Mouse (Mus musculus) embryonic fibroblast, embryonic 13.5 days (primary cell): ENCODE measurements around the gene Mcpt8. TPM values are rescaled to one million over a fixed set of nuclear protein-coding genes. Genes with fewer than 3 reads are reported as not detected.
"Not testable (repeated sequence)": the region's sequence is repeated elsewhere in the genome, so short reads cannot be mapped to it uniquely, and the experiment has no call there.

Experiments
- H3K27ac ChIP-seq: 2 replicates; pipeline ENCODE4 v1.5.1; 2012; ENCODE audit warnings: low read length, control low read depth, inconsistent platforms; ENCODE audit not compliant: insufficient read depth
- H3K4me1 ChIP-seq: 2 replicates; pipeline ENCODE4 v1.6.1; 2011; ENCODE audit warnings: low read length; ENCODE audit not compliant: control insufficient read depth, insufficient read depth
- H3K4me3 ChIP-seq: 2 replicates; pipeline ENCODE4 v1.5.1; 2011; ENCODE audit warnings: mild to moderate bottlenecking, control low read depth, low read length; ENCODE audit not compliant: insufficient read depth
- CTCF ChIP-seq: IDR thresholded peaks from 2 replicates; pipeline ENCODE4 v1.5.1; 2011; ENCODE audit warnings: mild to moderate bottlenecking, control low read depth, low read length, moderate library complexity, borderline replicate concordance; ENCODE audit not compliant: insufficient read depth
- POLR2A ChIP-seq: IDR thresholded peaks from 2 replicates; pipeline ENCODE4 v1.6.1; 2011; ENCODE audit warnings: low read depth, mild to moderate bottlenecking, control low read depth, low read length, moderate library complexity
- polyA plus RNA-seq: library from polyadenylated mRNA; stranded (reverse); fragments of >200 nt; gene quantifications from 2 replicates; pipeline ENCODE4 v1.2.4, GENCODE M21; 2011; ENCODE audit warnings: low read depth; ENCODE audit not compliant: missing spikeins, insufficient read length

Mcpt8 gene
- polyA plus RNA-seq, result 16.6 and 74.8 TPM in 2 replicates

DNA sequence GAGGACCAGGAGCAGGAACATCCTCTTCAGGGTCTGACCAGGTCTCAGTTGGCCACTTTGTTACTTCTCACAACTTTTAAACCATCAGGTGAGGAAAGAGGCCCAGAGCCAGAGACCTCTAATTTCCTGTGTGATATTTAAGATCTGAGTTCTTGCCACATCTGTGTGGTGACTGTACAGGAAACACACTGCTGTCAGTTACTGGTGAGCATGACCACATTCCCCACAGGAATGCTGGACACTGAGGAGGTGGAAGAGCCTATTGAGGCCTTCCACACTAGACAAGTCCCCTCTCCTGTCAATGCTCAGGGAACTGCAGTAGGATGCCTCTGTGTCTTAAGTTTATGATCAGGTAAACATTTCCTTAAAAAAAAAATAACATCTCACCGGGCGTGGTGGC lies at the start of gene Mcpt8:
Gene Mcpt8, minus strand, starts transcription at position 107 of the 400 bp plus-strand sequence.
- TF ChIP-seq POLR2A (no peak), CTCF (no peak)
- Histone ChIP-seq H3K4me3 (no peak within 1 kb of the TSS), H3K27ac (no peak within 1 kb of the TSS), H3K4me1 (peaks cover 8% of the 10 kb centered on the region; the same call in 1 of the 2 replicates)

DNA sequence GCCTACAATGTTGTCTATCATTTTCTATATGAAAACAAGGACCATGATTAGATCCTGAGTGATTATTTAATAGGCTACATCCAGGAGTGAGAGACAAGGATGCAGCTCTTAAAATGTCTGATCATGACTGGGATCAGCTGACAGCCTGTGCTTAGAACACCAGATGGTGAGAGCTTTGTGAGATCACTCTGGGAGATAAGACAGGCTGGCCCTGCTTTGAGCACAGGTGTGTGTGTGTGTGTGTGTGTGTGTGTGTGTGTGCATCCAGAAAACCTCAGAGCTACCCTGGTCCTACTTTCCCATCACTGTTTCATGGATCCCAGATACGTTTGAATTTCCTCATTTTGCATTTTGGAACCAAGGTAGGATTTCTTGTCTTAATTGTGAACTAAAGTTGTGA lies 48.6 kb upstream of the Mcpt8 start:
- not testable (repeated sequence) for H3K4me1 ChIP-seq, H3K27ac ChIP-seq, H3K4me3 ChIP-seq

DNA sequence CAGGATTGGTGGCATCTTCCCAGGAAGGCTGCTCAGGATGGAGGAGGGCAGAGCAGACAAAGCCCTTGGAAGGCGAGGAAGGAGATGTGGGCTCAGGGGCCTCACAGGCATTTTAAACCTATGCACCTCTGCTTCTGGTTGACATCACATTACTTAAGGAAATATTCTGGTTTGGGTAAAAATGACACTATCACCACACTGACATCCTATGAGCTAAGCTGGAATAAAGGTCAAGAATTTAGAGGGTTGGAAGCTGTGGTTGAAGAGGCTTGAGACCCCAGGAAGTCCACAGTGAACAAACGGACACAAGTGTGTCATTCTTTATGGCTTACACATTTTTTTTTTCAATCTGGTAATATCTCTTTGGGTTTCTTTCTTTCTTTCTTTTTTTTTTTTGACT lies 47.4 kb upstream of the Mcpt8 start, which contains the start of gene Gzmd:
Gene Gzmd, minus strand, starts transcription at position 101 of the 400 bp plus-strand sequence.
- not testable (repeated sequence) for H3K4me1 ChIP-seq, H3K27ac ChIP-seq, H3K4me3 ChIP-seq

DNA sequence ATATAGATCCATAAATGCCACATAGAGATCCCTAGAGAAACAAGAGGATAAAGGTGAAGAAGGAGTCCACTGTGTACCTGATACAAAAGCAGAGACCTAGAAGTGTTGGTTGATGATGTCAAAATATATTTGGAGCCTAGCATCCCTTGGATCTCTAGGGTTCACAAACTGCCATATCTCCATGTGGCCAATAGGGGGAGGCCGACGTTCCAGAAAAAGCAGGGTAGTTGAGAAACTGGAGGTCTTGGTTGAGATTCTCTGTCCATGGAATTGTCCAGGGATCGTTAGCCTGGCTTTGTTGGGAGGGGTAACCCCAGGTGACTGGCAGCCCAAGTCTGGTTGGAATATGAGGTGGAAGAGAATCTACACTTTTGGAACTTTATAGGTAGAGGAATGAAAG lies 43.3 kb upstream of the Mcpt8 start:
- no peak overlapping the region for H3K4me3 ChIP-seq
- no peak overlapping the region for H3K27ac ChIP-seq
- no peak for TF ChIP-seq CTCF
- TF ChIP-seq POLR2A, result no peak
- H3K4me1 ChIP-seq, result no peaks in the 10 kb centered on the region

DNA sequence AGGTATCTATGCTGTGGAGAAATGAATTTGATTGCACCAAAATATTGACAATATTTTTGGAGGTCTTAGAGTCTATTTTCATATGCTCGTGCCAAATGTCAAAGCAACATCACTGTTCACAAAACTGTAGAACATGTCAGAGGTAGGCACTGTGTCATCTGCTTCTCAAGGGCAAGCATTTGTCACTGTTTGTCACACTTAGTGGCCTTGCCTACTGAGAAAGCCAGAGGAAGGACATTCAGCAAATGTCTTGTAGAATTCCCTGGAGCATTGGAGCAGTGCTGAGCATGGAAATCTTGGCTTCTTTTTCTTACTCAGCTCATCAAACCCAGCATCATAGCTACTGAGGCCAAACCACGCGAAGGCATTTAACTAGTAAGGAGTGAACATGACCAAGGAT lies 38.4 kb upstream of the Mcpt8 start:
- Histone ChIP-seq H3K4me3 (no peak overlapping the region), H3K4me1 (no peaks in the 10 kb centered on the region), H3K27ac (no peak overlapping the region)
- TF ChIP-seq POLR2A (no peak), CTCF (no peak)

DNA sequence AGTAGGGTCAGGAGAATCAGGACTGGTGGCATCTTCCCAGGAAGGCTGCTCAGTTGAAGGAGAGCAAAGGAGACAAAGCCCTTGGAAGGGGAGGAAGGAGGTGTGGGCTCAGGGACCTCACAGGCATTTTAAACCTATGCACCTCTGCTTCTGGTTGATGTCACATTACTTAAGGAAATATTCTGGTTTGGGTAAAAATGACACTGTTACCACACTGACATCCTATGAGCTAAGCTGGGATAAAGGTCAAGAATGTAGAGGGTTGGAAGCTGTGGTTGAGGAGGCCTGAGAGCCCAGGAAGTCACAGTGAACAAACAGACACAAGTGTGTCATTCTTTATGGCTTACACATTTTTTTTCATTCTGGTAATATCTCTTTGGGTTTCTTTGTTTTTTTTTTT lies 35.5 kb upstream of the Mcpt8 start, which contains the start of gene Gzme:
Gene Gzme, minus strand, starts transcription at position 101 of the 400 bp plus-strand sequence.
- Histone ChIP-seq H3K27ac (no peak within 1 kb of the TSS), H3K4me3 (no peak within 1 kb of the TSS), H3K4me1 (no peaks in the 10 kb centered on the region)
- TF ChIP-seq CTCF (no peak), POLR2A (no peak)

DNA sequence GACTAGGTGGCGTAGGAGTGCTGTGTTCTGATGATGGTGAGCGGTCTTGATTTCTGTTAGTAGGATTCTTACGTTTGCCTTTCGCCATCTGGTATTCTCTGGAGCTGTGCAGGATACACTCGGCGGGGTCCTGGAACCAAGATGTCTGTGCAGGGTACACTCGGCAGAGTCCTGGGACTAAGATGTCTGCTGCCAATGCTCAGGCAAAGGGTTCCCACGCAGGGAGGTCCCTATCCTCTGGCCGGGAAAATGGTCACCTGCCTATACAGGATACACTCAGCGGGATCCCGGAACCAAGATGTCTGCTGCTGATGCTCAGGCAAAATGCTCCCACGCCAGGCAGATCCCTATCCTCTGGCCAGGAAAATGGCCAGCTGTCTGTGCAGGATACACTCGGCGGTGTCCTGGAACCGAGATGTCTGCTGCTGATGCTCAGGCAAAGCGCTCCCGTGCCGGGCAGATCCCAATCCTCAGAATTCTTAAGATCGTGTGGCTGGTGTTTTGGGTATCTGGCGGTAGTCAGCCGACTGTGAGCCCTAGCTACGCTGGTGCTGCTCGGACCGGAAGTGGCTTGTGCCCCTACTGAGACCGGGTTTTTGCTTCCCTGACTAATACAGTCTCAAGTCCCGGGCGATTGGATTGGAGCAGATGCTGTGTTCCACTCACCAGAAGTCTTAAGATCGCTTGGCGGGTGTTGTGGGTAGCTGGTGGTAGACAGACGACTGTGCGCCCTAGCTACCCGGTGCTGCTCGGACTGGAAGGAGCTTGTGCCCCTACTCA lies 30.6 kb upstream of the Mcpt8 start:
- not testable (repeated sequence) for H3K4me1 ChIP-seq, H3K4me3 ChIP-seq, H3K27ac ChIP-seq

DNA sequence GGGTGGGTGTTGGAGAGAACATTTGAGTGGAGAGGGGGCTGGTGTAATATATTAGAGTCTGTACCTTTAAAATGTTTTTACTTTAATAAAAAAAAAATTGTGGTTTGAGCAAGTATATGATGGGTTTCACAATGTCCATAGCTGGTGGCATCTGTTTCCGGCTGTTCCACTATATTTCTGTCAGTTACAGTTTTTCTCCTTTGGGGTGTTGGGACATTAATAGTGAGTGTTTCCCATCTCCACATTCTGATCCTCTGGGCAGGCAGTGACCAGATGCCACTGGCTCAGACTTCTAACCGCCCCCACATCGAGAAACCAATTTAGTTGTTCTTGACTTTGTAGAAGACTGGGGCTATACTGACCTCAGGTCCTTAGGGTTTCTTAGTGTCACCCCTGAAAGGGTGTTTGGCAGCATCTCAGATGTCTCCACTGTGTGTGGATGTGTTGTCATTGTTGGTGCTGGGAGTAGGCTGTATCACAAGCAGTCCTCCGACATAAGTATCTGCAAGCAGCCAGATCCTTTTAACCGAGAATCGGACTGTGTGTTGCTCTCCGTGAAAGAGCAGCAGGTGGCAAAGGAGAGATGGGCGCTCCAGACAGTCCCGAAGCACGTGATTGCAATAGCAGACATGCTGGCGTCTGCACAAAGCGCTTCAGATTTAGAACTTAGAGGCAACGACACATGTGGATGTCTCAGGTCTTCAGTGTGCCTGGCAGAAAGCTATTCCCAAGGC lies 20.5 kb upstream of the Mcpt8 start:
- Histone ChIP-seq H3K27ac (no peak overlapping the region), H3K4me1 (no peaks in the 10 kb centered on the region), H3K4me3 (no peak overlapping the region)
- no peak for TF ChIP-seq CTCF
- no peak for TF ChIP-seq POLR2A

DNA sequence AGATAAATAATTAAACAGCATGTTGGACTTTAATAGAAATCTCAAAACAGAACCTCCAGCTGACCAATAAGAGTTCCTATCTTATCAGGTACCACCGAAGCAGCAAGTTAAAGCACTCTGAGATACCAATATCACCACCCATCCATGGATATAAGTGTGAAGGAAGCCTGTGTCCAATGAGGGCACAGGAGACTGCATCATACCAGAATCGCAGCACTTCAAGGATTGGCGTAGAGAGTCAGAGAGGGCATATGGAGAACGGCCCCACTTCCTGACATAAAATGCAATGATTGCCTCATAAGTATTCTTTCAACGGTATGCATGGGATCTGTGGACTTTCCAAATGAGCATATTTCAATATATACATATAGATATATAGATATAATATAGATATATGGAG lies 19.9 kb upstream of the Mcpt8 start:
- no peak overlapping the region for H3K4me3 ChIP-seq
- no peak for TF ChIP-seq POLR2A
- H3K27ac ChIP-seq, result no peak overlapping the region
- H3K4me1 ChIP-seq, result no peaks in the 10 kb centered on the region

DNA sequence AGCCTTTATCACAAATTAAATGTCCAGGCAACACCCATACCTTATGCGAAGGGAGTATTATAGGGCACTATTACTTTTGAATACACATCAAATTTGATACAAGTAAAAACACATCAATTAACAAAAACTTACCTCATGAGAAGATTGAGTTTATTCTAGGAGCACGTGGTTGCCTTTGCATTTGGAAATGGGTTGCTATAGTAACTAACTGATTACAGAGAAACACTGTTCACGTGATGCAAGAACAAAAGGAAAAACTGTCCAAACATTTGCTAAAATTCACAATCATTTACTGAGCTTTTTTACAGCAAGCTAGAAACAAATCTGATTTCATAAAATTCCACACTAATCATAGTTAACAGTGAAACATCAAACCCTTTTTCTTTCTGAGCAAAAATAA lies 18.4 kb upstream of the Mcpt8 start:
- H3K27ac ChIP-seq, result no peak overlapping the region
- no peak for TF ChIP-seq POLR2A
- no peak for TF ChIP-seq CTCF
- no peak overlapping the region for H3K4me3 ChIP-seq
- no peaks in the 10 kb centered on the region for H3K4me1 ChIP-seq

DNA sequence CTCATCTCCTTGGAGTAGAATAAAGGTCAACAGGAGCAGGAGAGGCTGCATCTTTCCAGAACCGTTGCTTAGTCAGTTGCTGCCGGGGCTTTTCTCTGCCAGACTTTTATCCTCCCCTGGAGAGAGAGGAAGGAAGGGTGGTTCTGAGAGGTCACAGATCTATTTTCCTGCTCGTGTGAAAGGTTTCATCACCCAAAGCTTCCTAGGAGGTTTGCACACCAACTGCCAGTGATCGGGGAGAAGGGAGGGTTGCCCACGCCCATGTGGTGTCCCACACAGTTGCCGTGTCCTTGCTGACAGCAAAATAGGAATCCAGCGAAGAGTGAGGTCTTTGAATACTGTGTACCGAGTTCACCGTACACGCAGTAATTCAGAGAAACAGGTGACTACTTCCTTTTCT lies 17.3 kb upstream of the Mcpt8 start, which contains the start of gene Ctsg:
Gene Ctsg, minus strand, starts transcription at position 189 of the 400 bp plus-strand sequence.
- Histone ChIP-seq H3K27ac (no peak within 1 kb of the TSS), H3K4me3 (no peak within 1 kb of the TSS), H3K4me1 (no peaks in the 10 kb centered on the region)
- TF ChIP-seq CTCF (no peak), POLR2A (no peak)
